Mouse (Mus musculus): ENCODE data around the gene Igf2bp3.

The Igf2bp3 gene

GRCm38 (mm10) chr6:49218275-49218802 is 3.6 kb upstream of the Igf2bp3 start:
- DNase-seq (ENCODE audit: low spot score in 2 of 2), result no peak

DNA sequence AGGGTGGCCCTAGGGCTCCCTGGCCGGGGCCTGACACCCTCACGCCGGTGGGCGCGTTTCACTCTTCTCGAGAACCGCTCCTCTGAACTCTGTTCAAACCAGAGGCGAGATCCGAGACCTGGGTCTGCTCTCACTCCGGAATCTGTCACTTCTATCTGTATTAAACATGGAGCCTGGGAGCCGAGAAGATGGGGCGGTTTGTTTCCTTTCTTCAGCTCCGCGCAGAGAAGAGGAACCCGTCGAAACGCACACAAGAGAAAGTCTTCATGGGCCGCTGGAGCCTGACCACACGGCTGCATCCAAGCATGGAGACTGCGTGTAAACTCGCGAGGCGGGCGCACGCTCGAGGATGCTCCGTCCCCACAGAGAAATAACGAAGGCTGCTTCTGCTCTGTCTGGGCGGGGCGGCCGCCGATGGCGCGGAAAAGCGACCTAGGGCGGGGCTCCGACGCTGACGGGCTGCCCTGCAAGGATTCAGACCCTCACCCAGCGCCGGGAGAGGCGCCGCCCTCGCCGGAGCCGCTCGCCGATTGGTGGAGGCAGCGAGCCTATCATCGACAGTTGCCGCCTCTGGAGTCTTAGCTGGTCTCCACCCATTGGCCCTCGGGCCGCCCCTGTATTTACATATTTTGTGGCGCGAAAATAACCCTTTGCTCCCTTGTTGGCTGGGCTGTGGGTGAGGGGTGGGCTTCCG is 3.0 kb upstream of the Igf2bp3 start:
- DNase-seq (ENCODE audit: low spot score in 2 of 2), result peak; percentile 14 to 34

- no peak for DNase-seq (ENCODE audit: low spot score in 2 of 2)
These were observed 2.2 kb upstream of the Igf2bp3 start for GRCm38 (mm10) chr6:49216811-49217542.

GRCm38 (mm10) chr6:49215748-49216585 is 1.2 kb upstream of the Igf2bp3 start:
- DNase-seq (ENCODE audit: low spot score in 2 of 2), result no peak

DNA sequence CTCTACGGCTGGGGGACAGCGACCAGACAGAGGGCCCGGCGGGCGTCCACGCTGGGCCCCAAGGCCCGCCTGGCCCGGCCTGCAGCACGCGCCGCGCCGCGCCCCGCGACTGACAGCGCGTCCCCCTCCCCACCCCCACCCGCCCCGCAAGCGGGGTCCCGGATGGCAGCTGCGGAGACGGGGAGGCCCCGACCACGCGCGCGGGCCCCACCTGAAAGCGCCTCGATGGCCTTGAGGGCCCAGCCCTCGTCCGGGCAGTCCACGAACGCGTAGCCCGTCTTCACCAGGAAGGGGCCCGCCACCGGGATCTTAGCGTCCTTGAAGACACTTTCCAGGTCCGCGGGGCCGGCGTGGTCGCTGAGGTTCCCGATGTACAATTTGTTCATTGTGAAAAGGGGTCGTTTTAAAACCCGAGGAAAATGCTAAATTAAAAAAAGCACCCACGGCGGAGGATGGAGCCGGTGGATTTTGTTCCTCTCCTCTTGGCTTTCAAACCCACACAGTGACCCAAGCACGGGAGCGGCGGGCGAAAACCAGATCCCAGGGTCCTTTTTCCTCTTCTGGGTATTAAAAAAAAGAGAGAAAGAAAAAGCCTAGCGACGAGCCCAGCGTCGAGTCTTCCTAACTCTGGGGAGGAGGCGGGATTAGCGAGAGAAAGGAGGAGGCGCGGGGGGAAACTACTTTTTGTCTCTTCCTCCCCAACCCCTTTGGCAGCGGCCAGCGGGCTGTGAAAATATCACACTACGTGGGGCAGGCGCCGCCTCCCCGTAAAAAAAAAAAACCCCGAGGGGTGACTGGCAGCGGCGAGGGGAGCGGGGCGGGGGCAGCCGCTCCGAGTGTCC is 450 bp downstream of the Igf2bp3 start:
- no peak for DNase-seq (ENCODE audit: low spot score in 2 of 2)

DNA sequence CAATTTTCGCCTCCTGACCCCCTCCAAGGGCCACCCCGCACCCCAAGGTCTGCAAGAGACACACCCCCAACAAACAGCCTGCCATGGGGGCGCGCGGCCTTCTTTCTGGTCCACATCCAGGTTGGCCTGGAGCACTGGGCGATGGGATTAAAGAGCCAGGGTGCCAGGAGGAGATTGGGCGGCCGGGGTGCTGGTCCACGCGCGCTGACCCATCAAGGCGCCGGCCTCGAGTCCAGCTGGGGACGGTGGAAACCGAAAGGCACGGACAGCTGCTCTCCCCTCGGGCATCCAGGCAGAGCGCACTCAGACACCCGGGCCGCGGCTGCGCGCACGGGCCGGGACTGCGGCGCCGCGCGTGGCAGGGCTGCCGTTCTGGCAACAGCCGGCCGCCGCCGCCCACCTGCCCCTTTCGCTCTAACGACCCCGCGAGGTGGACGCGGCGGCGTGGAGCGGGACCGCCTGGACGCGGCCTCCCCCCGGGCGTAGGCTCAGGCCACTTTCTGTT is 1.1 kb downstream of the Igf2bp3 start:
- DNase-seq (ENCODE audit: low spot score in 2 of 2), result no peak

GRCm38 (mm10) chr6:49212931-49213580 is 1.7 kb downstream of the Igf2bp3 start:
- DNase-seq (ENCODE audit: low spot score in 2 of 2), result no peak

- no peak for DNase-seq (ENCODE audit: low spot score in 2 of 2)
These were observed 2.6 kb downstream of the Igf2bp3 start for GRCm38 (mm10) chr6:49212141-49212540.

DNA sequence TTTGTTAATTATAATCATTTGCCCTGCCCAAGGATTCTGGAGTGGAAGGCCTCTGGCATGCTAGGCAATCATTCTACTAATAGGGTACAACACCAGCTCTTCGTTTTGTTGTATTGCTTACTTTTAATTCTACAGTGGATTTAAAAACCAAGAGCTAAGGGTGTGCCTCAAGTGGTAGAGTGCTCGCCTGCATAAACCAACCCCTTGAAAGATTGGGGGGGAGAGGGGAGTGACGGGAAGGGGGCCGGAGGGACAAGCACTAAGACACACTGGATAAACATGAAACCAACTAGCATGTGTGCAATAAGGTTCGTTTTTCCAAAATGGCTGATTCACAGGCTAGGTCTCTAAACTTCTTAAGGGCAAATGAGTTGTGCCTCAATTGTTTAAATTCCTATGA is 3.2 kb downstream of the Igf2bp3 start:
- no peak for DNase-seq (ENCODE audit: low spot score in 2 of 2)

GRCm38 (mm10) chr6:49209881-49210854 is 4.6 kb downstream of the Igf2bp3 start:
- no peak for DNase-seq (ENCODE audit: low spot score in 2 of 2)

DNA sequence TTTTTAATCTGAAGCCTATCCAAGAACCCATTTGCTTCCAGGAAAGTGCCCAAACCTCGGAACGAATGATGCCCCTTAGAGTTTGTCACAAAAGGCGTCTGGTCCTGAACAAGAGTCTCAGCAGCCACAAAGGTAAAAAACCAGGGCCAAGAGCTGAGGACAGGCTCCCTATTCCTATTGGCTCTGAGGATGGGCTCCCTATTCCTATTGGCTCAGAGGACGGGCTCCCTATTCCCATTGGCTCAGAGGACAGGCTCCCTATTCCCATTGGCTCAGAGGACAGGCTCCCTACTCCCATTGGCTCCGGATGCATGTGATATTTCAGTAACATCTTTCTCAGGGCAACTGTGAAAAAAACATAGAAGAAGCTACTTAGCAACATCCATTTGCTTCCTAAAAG is 5.8 kb downstream of the Igf2bp3 start:
- DNase-seq (ENCODE audit: low spot score in 2 of 2), result no peak

DNA sequence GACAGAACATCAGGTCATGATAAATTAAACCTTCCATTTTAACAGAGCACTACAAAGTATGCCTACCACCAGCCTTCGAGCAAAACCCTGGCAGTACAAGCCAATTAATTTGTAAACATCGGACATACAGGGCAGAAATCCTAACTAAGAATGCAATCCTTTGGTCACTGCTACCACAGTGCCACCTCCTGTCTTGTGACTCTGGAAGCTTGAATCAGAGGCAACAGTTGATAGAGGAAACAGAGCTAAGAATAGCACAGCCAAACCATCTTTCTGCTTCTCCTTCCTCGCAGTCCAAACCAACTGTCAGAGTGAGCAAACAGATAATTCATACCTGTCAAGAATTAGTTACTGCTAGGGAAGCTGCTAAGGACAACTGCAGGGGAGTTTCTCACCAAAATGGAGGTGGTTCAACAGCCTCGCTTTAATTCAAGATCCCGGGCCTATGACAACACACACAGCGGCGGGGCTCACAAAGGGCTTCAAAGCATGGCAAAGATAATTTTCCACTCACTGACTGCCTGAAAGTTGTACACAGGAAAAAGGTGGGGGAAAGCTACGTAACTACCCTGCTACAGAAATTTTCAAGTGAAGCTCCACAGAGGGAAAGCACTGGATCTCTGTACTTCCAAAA is 6.3 kb downstream of the Igf2bp3 start:
- no peak for DNase-seq (ENCODE audit: low spot score in 2 of 2)

DNA sequence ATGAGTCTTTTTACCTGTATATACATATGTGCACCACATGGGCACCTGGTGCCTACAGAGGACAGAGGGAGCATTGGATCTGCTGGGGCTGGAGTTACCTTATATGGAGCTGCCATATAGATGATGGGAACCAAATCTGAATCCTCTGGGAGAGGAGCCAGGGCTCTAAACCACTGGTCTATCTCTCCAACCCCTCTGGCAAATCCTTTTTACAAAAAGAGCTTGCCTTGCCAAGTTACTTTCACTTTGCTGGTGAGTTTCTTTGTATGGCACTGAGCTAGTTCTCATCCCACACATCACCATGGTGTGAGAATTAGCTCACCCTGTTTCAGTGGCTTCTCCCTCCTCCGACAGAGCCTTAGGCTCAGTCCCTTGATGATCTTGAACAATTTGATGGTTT is 8.3 kb downstream of the Igf2bp3 start:
- DNase-seq (ENCODE audit: low spot score in 2 of 2), result no peak

DNA sequence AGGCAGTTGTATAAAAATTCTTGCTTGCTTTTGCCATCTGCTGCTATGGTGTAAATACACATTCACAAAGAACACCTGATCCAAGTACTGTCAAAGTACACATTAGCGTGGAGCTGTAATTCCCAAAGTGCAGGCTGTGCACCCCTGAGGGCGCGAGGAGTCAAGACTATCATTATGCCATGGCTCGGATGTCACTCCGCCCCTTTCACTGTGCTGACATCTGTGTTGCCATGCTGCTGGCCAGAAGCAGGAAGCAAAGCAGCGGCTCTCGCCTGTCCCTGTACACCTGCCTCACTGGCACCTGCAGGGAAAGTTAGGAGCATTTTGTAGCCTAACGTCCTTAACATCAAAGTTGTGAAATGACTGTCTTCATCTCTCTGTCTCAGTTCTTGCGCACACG is 19.6 kb downstream of the Igf2bp3 start:
- DNase-seq (ENCODE audit: low spot score in 2 of 2), result no peak

DNA sequence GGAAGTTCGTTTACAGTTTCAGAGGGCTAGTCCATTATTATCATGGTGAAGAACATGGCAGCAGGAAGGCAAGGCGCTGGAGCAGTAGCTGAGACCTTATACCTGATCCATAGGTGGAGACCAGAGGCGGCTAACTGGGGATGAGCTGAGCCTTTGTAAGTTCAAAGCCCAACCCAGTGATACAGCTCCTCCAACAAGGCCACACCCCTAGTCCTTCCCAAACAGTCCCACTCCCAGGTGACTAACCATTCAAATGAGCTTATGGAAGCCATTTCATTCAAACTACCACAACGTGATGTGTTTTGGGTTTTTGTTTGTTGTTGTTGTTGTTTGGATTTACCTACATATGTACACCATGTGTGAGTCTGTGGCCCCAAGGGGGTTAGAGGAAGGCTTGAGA is 20.2 kb downstream of the Igf2bp3 start:
- DNase-seq (ENCODE audit: low spot score in 2 of 2), result no peak

- no peak for DNase-seq (ENCODE audit: low spot score in 2 of 2)
These were observed 25.4 kb downstream of the Igf2bp3 start for GRCm38 (mm10) chr6:49189363-49189762.

- DNase-seq (ENCODE audit: low spot score in 2 of 2), result no peak
These were observed 27.5 kb downstream of the Igf2bp3 start for GRCm38 (mm10) chr6:49187299-49187698.

- no peak for DNase-seq (ENCODE audit: low spot score in 2 of 2)
These were observed 38.7 kb downstream of the Igf2bp3 start for GRCm38 (mm10) chr6:49176018-49176417.

GRCm38 (mm10) chr6:49174616-49175015 is 40.1 kb downstream of the Igf2bp3 start:
- no peak for DNase-seq (ENCODE audit: low spot score in 2 of 2)

All from right cerebral cortex, adult 2 months (tissue).